Mouse (Mus musculus): Measurements from ENCODE around the gene Sdhb. TPM values are rescaled to one million over a fixed set of nuclear protein-coding genes. Genes with fewer than 3 reads are reported as not detected.

Sdhb gene
- total and polyA plus RNA-seq, 3 experiments, result 292 to 414 (median 342) TPM

GRCm38 (mm10) chr4:140925648-140926047 is 35.4 kb upstream of the Sdhb start:
- H3K36me3 ChIP-seq (ENCODE audit: control insufficient read depth in 1 of 2, insufficient read depth in 2 of 2, low read length in 2 of 2), result 0 out of 4 replicates have a peak, but pooled peaks cover 0 to 2% of the 10 kb centered on the region in 2 experiments
- no peak for TF ChIP-seq ZNF384 (IDR thresholded peaks at IDR 0.05; ENCODE audit: low read depth, low read length)
- no peak for TF ChIP-seq KAT2A (conservative IDR thresholded peaks at IDR 0.05; ENCODE audit: low read depth, low read length)
- no peak for TF ChIP-seq GATA1 (IDR thresholded peaks at IDR 0.05; ENCODE audit: low read depth, low read length)
- TF ChIP-seq ZKSCAN1 (IDR thresholded peaks at IDR 0.05; ENCODE audit: low read depth, low read length), result no peak
- TF ChIP-seq ZC3H11A (IDR thresholded peaks at IDR 0.05; ENCODE audit: low read depth, low read length), result no peak
- no peak for TF ChIP-seq TBP (IDR thresholded peaks at IDR 0.05; ENCODE audit: low read depth, low read length)
- TF ChIP-seq MEF2A (IDR thresholded peaks at IDR 0.05; ENCODE audit: extremely low read depth, insufficient replicate concordance, low read depth, low read length, poor library complexity, severe bottlenecking), result no peak
- TF ChIP-seq BHLHE40 (IDR thresholded peaks at IDR 0.05; ENCODE audit: borderline replicate concordance, low read depth, low read length), result no peak
- TF ChIP-seq TCF12 (IDR thresholded peaks at IDR 0.05; ENCODE audit: low read depth, low read length), result no peak
- no peak for TF ChIP-seq POLR2A (IDR thresholded peaks at IDR 0.05; ENCODE audit: control insufficient read depth in 1 of 2, insufficient read depth in 1 of 2, low read depth in 1 of 2, low read length in 2 of 2, poor library complexity in 1 of 2)
- no peak for TF ChIP-seq USF1 (IDR thresholded peaks at IDR 0.05; ENCODE audit: low read depth, low read length)
- no peak for TF ChIP-seq MAZ (IDR thresholded peaks at IDR 0.05; ENCODE audit: low read depth, low read length)
- TF ChIP-seq HCFC1 (IDR thresholded peaks at IDR 0.05; ENCODE audit: low read depth, low read length), result no peak
- TF ChIP-seq RAD21 (IDR thresholded peaks at IDR 0.05; ENCODE audit: low read depth, low read length), result no peak
- no peak for TF ChIP-seq NELFE (IDR thresholded peaks at IDR 0.05; ENCODE audit: low read depth, low read length)
- no peak overlapping the region for H3K27ac ChIP-seq (ENCODE audit: control insufficient read depth, low read depth, low read length)
- peaks cover 0 to 3% of the 10 kb centered on the region in 2 experiments; a peak in 2 of 4 replicates for H3K4me1 ChIP-seq (ENCODE audit: control insufficient read depth in 1 of 2, insufficient read depth in 2 of 2, low read length in 2 of 2)
- no peak overlapping the region for H3K4me3 ChIP-seq (ENCODE audit: control insufficient read depth in 1 of 2, insufficient read depth in 1 of 2, low read depth in 2 of 2, low read length in 2 of 2)
- peaks cover 0 to 2% of the 10 kb centered on the region in 2 experiments; a peak in 1 of 4 replicates for H3K27me3 ChIP-seq (ENCODE audit: control insufficient read depth in 1 of 2, insufficient read depth in 2 of 2, low read length in 2 of 2)
- H3K79me2 ChIP-seq (ENCODE audit: control insufficient read depth, insufficient read depth, low read length, poor library complexity), result no peaks in the 10 kb centered on the region
- no peak for DNase-seq (ENCODE audit: low read depth, low spot score)
- H3K9ac ChIP-seq (ENCODE audit: control insufficient read depth, low read depth, low read length, poor library complexity, severe bottlenecking), result no peak overlapping the region
- no peaks in the 10 kb centered on the region for H3K9me3 ChIP-seq (replicated peaks; ENCODE audit: insufficient read depth, low read length)

GRCm38 (mm10) chr4:140928349-140928748 is 32.7 kb upstream of the Sdhb start:
- Histone ChIP-seq H3K27me3 (ENCODE audit: control insufficient read depth in 1 of 2, insufficient read depth in 2 of 2, low read length in 2 of 2) (no peaks in the 10 kb centered on the region; a peak in 1 of 4 replicates), H3K9me3 (replicated peaks; ENCODE audit: insufficient read depth, low read length) (no peaks in the 10 kb centered on the region), H3K9ac (ENCODE audit: control insufficient read depth, low read depth, low read length, poor library complexity, severe bottlenecking) (no peak overlapping the region), H3K4me1 (ENCODE audit: control insufficient read depth in 1 of 2, insufficient read depth in 2 of 2, low read length in 2 of 2) (peaks cover 0 to 5% of the 10 kb centered on the region in 2 experiments; a peak in 2 of 4 replicates), H3K4me3 (ENCODE audit: control insufficient read depth in 1 of 2, insufficient read depth in 1 of 2, low read depth in 2 of 2, low read length in 2 of 2) (no peak overlapping the region), H3K36me3 (ENCODE audit: control insufficient read depth in 1 of 2, insufficient read depth in 2 of 2, low read length in 2 of 2) (0 out of 4 replicates have a peak, but pooled peaks cover 0 to 5% of the 10 kb centered on the region in 2 experiments), H3K79me2 (ENCODE audit: control insufficient read depth, insufficient read depth, low read length, poor library complexity) (no peaks in the 10 kb centered on the region), H3K27ac (ENCODE audit: control insufficient read depth, low read depth, low read length) (no peak overlapping the region)
- no peak for TF ChIP-seq EP300 (IDR thresholded peaks at IDR 0.05; ENCODE audit: low read depth in 1 of 2, low read length in 2 of 2)
- TF ChIP-seq E2F4 (IDR thresholded peaks at IDR 0.05; ENCODE audit: borderline replicate concordance, low read depth, low read length), result no peak
- no peak for TF ChIP-seq TAL1 (IDR thresholded peaks at IDR 0.05; ENCODE audit: low read length)
- TF ChIP-seq POLR2AphosphoS5 (IDR thresholded peaks at IDR 0.05; ENCODE audit: borderline replicate concordance, low read depth, low read length), result no peak
- TF ChIP-seq MAX (IDR thresholded peaks at IDR 0.05; ENCODE audit: low read length), result no peak
- no peak for TF ChIP-seq ETS1 (IDR thresholded peaks at IDR 0.05; ENCODE audit: low read depth, low read length)
- TF ChIP-seq CHD2 (IDR thresholded peaks at IDR 0.05; ENCODE audit: low read length), result no peak
- no peak for TF ChIP-seq RAD21 (IDR thresholded peaks at IDR 0.05; ENCODE audit: low read depth, low read length)
- TF ChIP-seq CHD1 (IDR thresholded peaks at IDR 0.05; ENCODE audit: low read depth, low read length), result no peak
- no peak for TF ChIP-seq MXI1 (IDR thresholded peaks at IDR 0.05; ENCODE audit: low read depth, low read length)
- TF ChIP-seq SMC3 (IDR thresholded peaks at IDR 0.05; ENCODE audit: low read depth, low read length), result no peak
- TF ChIP-seq TCF12 (IDR thresholded peaks at IDR 0.05; ENCODE audit: low read depth, low read length), result no peak
- no peak for TF ChIP-seq POLR2AphosphoS2 (IDR thresholded peaks at IDR 0.05; ENCODE audit: low read length)
- no peak for TF ChIP-seq MEF2A (IDR thresholded peaks at IDR 0.05; ENCODE audit: extremely low read depth, insufficient replicate concordance, low read depth, low read length, poor library complexity, severe bottlenecking)
- TF ChIP-seq RCOR1 (IDR thresholded peaks at IDR 0.05; ENCODE audit: low read depth, low read length), result no peak
- no peak for TF ChIP-seq NELFE (IDR thresholded peaks at IDR 0.05; ENCODE audit: low read depth, low read length)
- no peak for DNase-seq (ENCODE audit: low read depth, low spot score)
